Mouse (Mus musculus) cerebellum, adult 8-10 months (tissue): ENCODE measurements around the gene Uvssa.
"Not testable (repeated sequence)": the region's sequence is repeated elsewhere in the genome, so short reads cannot be mapped to it uniquely, and the experiment has no call there.

ENCODE experiments used
- DNase-seq: peaks from one replicate; pipeline ENCODE4 v3.0.0; 2022

Uvssa gene

GRCm38 (mm10) chr5:33378302-33378854 is at the start of gene Uvssa:
Uvssa (plus strand) TSS chr5:33378549.
- DNase-seq: peak; percentile 99

GRCm38 (mm10) chr5:33334381-33335272 is 43.7 kb upstream of the Uvssa start:
- no peak for DNase-seq

- peak; percentile 96 for DNase-seq
Observed at GRCm38 (mm10) chr5:33335273-33335976, 42.9 kb upstream of the Uvssa start, which contains the start of gene Maea. Maea (plus strand) TSS chr5:33335509.

GRCm38 (mm10) chr5:33335977-33336360 is 42.4 kb upstream of the Uvssa start:
- no peak for DNase-seq

DNA sequence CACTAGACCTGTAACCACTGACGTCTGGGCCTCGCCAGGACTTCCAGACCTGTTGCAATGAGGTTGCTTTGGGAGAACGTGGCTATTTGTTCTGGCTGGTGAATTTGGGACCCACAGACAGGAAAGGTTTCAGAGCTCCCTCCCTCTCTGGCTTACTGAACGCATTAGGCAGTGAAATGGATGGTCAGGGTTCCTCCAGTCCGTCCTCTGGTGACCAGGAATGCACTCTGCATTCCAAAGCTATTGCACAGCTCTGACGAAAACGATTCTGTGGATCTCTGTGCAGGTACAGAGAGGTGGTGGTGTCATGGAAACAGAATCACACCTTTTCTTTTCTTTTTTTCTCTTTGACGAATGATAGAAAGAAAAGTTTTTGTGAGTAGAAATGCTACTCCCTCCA is 41.1 kb upstream of the Uvssa start:
- no peak for DNase-seq

DNA sequence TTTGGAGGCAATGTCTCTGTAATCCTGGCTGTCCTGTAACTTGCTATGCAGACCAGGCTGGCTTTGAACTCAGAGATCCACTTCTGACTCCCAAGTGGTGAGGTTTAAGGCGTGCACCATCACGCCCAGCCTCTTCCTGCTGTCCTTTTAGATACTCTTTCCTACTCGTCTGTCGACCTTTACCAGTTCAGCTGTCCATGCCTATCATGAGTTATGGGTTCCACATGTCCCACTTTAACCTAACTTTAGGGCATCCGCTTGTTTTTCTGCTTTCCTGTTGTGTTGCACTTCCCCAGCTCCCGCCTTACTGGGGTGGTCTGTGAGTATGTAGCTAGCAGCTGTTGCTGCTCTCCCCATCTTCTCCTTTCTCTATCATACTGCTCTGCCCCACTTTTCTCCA is 37.2 kb upstream of the Uvssa start:
- no peak for DNase-seq

GRCm38 (mm10) chr5:33342248-33342647 is 36.1 kb upstream of the Uvssa start:
- not testable (repeated sequence) for DNase-seq

DNA sequence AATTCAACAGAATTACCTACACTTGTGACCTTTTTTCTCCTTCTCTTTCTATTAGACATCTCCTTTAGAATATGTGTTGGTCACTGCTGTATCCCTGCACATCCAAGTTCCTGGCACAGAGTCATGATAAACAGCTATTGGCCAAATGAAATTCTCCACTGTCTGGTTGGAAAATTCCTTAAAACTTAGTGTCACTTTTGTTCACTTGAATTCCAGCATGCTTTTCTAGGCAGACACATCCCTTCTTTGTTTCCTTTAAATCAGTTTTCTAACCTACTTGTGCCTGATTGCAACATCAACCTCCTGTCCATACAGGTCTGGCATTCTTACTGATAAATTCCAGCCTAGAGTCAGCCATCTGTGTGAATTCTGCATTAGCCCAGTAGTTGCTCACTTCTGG is 35.5 kb upstream of the Uvssa start:
- no peak for DNase-seq

GRCm38 (mm10) chr5:33343571-33343970 is 34.8 kb upstream of the Uvssa start:
- DNase-seq: no peak

DNA sequence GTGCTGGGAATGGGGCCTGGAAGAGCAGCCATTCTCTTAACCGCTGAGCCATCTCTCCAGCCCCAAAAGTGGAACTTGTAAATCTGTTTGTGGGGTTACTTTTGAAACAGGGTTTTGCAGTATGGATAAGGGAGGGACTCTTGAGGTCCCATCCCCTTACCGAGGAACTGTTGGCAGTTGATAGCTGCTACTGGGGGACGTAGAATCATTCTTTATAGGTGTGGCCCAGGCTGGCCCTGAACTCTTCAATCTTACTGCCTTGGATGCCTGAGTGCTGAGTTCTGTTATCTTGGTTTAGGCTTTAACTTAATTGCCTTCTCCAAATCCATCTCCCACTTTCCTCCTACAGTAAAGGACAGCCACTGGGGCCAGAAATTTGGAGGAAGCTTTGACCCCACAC is 34.3 kb upstream of the Uvssa start:
- no peak for DNase-seq

GRCm38 (mm10) chr5:33347620-33348019 is 30.7 kb upstream of the Uvssa start:
- DNase-seq: no peak

GRCm38 (mm10) chr5:33349205-33349604 is 29.1 kb upstream of the Uvssa start:
- DNase-seq: no peak

DNA sequence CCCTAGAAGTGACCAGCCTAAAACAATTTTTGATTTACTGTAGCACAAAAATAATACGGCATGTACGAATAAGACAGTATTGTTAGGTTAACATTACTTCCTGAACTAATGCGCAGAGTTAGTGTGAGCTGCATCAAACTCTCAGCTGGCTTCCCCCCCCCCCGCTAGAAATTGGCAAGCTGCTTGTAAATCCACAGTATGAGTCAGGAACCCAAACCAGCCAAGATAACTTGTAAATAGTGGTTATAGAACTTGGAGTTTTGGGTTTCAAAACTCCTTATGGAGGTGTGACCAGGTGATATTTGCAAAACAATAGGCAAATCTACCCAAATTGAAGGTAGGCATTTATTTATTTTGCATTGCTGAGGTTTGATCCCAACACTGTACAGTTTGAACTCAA is 28.6 kb upstream of the Uvssa start:
- DNase-seq: no peak

DNA sequence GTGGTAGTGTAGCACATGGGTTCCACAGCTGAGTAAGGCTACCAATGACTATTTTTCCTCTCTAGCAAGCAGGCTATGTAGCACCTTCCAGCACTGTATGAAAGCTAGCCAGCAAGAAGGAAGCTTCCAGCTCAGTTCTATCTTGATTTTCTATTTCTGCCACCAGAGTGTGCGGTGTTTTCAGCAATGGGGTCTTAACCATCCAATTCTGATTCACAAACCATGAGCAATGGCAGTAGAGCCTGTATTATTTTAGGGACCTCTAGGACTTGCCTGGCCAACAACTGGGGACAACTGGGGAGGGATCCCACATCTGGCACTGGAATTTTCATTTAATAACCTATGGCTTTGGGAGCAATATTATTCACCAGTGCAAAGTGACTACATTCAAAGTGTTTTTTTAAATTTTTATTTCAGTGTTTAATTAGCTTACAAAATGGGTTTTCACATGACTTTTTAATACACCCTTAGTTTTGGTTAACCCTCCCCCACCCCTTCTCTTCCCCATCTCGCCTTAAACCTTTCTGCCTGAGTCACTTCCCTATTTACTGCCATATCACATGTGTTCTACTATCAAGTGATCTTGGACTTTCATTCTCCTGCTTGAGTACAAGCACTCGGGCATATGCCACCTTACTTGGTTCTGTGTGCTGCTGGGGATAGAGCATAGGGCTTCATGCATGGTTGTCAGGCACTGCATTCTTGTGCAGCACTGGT is 26.6 kb upstream of the Uvssa start:
- no peak for DNase-seq

DNA sequence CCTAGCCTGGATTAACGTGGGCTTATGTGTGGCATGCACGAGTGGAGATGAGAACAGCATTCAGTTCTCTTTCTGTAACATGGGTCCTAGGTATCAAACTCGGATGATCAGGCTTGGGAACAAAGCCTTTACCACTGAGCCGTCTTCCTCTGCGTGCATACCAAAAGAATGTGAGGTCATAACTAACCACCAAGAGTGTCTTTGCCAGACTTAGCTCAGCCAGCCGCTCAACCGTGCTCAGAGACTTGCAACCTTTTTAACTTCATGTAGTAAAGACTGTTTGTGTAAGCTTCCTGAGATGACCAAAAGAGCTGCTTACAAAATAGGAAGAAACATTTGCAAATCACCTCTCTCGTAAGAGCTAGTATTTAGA is 26.1 kb upstream of the Uvssa start:
- DNase-seq: no peak

- no peak for DNase-seq
Observed at GRCm38 (mm10) chr5:33353011-33353410, 25.3 kb upstream of the Uvssa start.

GRCm38 (mm10) chr5:33357494-33357893 is 20.9 kb upstream of the Uvssa start:
- DNase-seq: no peak

DNA sequence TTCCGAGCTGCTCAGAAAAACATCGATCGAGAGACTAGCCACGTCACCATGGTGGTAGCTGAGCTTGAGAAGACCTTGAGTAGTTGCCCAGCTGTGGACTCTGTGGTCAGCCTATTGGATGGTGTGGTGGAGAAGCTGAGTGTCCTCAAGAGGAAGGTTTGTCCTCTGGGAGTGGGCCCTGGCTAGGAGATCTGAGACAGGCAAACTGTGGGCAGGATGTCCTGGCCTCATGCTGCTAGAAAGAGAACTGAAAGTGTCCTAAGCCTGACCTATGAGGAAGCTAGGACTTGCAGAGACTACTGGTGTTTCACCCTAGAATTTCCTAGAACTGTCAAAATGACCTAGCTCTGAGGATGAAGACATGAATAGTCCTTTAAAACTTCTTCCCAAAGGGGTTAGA is 19.9 kb upstream of the Uvssa start:
- DNase-seq: no peak

DNA sequence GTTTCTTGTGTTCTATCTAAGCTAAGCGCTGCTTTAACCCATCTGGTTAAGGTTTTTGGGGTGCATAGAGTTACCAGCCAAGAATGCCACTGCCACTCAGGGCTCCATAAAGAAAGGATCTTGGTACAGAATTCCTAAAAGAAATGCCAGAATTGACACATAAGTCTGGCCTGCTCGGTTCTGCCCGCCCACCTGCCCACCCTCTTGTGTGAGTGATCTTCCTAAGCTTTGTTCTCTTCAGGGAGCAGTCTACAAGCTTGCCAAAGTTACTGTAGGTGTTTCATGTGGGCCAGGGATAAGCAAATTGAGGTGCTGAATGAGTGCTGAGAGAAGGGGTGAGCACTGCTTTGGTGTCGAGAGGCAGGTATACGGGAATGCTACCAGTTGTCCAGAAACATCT is 15.1 kb upstream of the Uvssa start:
- no peak for DNase-seq

GRCm38 (mm10) chr5:33368651-33369050 is 9.7 kb upstream of the Uvssa start:
- DNase-seq: no peak

- DNase-seq: no peak
Observed at GRCm38 (mm10) chr5:33371137-33371536, 7.2 kb upstream of the Uvssa start.

DNA sequence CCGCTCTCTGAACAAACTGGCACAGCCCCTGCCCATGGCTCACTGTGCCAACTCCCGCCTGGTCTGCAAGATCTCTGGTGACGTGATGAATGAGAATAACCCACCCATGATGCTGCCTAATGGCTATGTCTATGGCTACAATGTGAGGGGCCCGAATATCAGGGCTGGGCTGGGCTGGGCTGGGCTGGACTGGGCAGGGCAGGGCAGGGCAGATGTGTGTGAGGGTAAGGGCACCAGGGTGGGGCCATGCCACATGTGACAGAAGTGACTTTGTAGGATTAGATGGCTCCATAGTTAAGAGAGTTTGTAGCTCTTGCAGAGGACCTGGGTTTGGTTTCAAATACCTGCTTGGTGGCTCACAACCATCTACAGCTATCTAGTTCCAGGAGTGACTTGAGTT is 6.7 kb upstream of the Uvssa start:
- no peak for DNase-seq

DNA sequence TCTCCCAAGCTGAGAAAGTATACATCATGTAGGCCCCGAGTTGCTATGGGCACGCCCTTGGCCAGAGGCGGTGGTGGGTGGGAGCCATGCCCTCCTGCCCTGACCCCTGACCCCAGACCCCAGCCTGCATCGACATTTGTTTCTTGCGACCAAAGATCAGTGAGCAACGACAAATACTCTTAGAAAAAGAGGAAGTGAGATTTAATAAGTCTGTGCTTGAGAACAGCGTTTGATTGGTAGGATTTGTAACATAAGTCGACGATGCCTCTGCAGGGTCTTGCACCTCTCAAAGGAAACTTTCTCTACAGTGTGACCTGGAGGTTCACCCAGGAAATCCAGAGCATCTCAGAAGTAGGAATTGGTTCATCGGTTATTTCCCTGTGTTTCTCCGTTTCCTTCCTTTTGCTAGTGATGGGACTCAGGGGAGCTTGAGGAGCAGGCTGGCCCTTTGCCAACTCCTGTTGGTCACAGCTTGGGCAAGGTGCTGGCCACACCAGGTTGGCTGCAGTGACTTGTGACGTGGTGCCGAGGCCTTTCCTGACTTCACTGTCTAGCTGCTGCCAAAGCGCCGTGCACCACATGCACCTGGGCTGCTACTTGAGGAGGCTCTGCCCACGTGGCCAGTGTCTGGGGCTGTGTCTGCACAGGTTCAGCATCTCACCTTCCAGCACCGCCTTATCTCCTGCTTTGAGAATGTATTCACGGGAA is 5.9 kb upstream of the Uvssa start:
- DNase-seq: peak; percentile 25
